Mouse (Mus musculus): ENCODE measurements around the gene Tada2b. TPM values are rescaled to one million over a fixed set of nuclear protein-coding genes. Genes with fewer than 3 reads are reported as not detected.
A peak's percentile ranks its signal among the peaks of the same experiment; 100 is the strongest.

Tada2b gene
- total RNA-seq, 2 experiments from 2014 or later: 39.9 to 42.0 TPM

- no peak for DNase-seq (ENCODE audit: low spot score in 2 of 2)
Observed at GRCm38 (mm10) chr5:36446166-36446890, 37.8 kb downstream of the Tada2b start.

DNA sequence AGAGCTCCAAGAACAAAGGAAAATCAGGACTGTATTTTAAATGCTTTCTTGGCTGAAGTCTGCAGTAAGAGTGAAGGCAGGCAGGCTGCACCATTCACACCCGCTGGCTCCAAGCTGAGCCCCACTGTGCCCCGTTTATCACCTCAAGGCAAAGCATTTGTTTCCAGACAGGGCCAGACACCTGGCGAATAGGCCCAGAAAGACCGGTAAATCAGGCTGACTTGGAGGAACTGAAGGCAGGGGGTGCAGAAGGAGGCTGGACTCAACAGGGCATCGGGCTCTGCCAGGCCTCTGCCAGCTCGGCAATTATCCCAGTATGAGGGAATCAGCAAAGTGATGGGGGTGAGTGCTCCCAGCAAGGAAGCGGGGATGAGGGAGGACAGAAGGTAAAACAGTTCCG is 39.1 kb downstream of the Tada2b start:
- no peak for DNase-seq (ENCODE audit: low spot score in 2 of 2)

DNA sequence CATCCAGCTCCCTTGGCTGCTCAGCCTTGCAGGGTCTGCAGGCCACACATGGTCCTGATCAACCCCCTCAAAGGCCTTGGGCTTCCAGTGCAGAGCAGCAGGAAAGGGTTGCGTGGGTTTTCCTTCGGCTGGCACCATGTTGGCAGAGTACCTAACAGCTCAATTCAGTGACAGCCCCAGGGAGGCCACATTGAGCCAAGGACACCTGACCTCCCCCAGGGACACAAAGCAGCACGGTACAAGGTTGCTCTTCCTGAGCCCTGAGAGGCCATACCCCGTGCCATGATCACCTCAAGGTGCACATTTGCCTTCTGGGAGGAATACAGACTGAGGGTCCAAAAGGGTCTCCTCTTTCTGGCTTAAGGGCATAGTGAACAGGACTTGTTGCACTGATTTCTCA is 39.5 kb downstream of the Tada2b start:
- no peak for DNase-seq (ENCODE audit: low spot score in 2 of 2)

- no peak for DNase-seq (ENCODE audit: low spot score in 2 of 2)
Observed at GRCm38 (mm10) chr5:36440741-36441140, 43.3 kb downstream of the Tada2b start.

DNA sequence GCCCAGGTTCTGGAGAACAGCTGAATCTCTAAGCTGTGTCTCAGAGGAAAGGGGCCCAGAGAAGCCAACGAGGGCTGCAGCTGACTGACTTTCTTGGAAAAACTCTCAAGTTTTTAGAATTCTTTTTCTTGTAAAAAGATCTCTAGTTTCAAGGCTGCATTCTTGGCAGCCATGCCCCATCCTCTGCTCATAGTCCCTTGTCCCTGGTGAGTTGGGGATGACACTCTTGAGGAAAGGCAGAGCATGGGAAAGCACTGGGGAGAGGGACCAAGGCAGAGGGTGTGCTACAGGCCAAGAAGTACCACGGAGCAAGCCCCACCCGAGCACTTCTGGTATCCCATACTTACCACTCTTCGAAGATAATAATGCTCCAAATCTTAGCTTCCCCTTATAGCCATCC is 47.2 kb downstream of the Tada2b start:
- no peak for DNase-seq (ENCODE audit: low spot score in 2 of 2)

DNA sequence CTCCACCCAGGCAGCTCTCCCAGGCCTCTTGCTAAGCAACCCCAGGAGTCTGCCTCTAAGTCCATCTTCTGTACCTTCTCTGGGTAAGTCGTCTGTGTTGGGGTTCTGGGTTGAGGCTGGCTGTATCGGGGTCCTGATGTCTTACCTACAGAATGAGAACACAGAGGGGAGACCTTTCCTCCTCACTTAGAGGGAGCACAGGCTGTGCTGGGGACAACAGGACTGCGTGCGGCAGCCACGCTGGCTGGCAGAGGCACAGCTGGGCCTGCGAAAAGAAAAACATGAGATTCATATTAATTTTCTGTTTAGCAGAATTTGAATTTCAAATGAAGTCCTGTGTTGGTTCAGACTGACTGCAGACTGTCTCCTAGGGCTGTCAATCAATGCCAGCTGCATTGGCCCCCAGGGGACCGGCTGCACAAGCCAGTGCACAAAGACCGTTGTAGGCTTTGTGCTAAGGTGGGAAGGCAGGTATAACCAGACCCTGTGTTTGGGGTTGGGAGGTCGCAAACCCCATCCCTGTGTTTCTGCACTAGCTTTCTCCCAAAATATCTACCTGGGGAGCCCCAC is 49.6 kb downstream of the Tada2b start:
- DNase-seq (ENCODE audit: low spot score in 2 of 2): peak in 1 of 2 experiments; percentile 30

- DNase-seq (ENCODE audit: low spot score in 2 of 2): no peak
Observed at GRCm38 (mm10) chr5:36431711-36432110, 52.4 kb downstream of the Tada2b start.

DNA sequence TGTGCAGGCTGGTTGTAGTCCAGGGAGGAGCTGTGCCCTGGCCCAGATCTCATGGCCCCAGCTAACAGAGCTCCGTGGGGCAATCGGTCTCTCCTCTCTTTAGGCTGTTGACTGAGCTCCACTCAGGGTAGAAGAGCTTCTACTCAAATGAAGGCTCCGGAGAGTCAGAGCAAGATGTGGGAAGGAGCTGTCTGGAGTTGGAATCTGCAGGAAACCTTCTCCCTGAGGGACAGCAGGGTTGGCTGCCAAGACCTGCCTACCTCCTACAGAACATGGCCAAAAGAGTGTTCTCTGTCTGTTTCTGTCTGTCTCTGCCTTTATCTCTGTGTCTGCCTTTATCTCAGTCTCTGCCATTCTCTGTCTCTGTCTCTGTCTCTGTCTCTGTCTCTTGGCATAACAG is 54.5 kb downstream of the Tada2b start:
- DNase-seq (ENCODE audit: low spot score in 2 of 2): no peak

GRCm38 (mm10) chr5:36427831-36428230 is 56.3 kb downstream of the Tada2b start:
- no peak for DNase-seq (ENCODE audit: low spot score in 2 of 2)

DNA sequence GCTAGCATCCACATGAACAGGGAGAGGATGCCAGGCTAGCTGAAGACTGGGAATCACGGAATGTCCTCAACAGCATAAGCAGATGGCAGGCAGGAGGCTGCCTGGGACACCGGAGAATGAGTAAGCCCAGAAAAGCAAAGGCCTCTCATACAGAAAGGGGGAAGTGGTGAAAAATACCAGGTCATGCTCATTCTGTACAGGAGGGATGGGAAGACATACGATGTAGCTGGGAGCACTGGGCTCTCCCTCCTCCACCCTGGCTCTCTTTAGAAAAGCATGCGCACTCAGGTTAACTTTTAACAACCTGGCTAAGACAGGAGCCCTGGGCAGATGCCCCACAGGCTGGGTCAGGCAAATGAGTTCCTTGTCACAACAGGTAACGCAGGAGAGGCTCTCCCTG is 57.7 kb downstream of the Tada2b start:
- DNase-seq (ENCODE audit: low spot score in 2 of 2): peak; percentile 66 to 85

GRCm38 (mm10) chr5:36424676-36425075 is 59.4 kb downstream of the Tada2b start:
- DNase-seq (ENCODE audit: low spot score in 2 of 2): no peak

Other genes with a start within 250 kb of the Tada2b start
- 10 to 100 TPM; 41.0 to 49.9 TPM for gene Sorcs2, start 86.1 kb downstream of the Tada2b start, total RNA-seq (2021)
- 10 to 100 TPM; 23.0 to 23.5 TPM for gene Grpel1, start 19.3 kb downstream of the Tada2b start, total RNA-seq (2021)
- 1 to 10 TPM; 1.1 to 1.2 TPM for gene Ccdc96, start 303 bp upstream of the Tada2b start, total RNA-seq (2021)
- gene Tbc1d14, start 109.0 kb upstream of the Tada2b start, total RNA-seq (2021): 10 to 100 TPM; 82.2 to 92.2 TPM
- gene D5Ertd579e, start 211.7 kb upstream of the Tada2b start, total RNA-seq (2021): 10 to 100 TPM; 89.0 to 98.6 TPM